Mouse (Mus musculus): ENCODE measurements at regions not wholly inside any gene's neighbourhood (a gene's known extent, or its start where the extent isn't known, plus 50 kb on each side); places are given as distances from the start of the nearest gene placed in this dataset.

DNA sequence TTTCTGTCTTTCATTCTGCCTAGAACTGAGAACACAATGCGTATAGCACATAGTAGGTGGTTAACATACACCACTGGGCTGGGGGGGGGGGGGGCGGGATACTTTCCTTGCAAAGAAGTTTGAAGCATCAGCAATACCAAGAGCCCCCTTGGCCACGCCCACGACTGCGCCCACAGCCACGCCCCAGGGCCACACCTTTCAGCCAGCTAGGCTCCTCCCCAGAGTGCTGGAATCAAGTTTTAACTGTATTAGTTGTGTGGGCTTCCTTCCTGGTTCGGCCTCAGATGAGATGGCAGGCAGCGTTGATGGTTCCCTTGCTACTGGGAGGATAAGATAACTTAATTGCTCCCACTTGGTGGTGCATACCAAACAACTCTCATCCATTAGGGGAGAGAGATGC lies 278.1 kb upstream of the Kcnab2 start:
- no peak overlapping the region for H3K9ac ChIP-seq
- H3K4me3 ChIP-seq, result no peak overlapping the region
- H3K9me3 ChIP-seq, result peaks cover 11% of the 10 kb centered on the region; the same call in 1 of the 2 replicates
- peak overlapping the region; percentile 87 for H3K27ac ChIP-seq (replicated peaks)
- ATAC-seq (ENCODE audit: low read depth), result no peak
- H3K4me1 ChIP-seq (replicated peaks), result peaks cover 15% of the 10 kb centered on the region
- 81% methylated on average over 8 of the region's 8 CpGs for WGBS
- no peak overlapping the region for H3K4me2 ChIP-seq
- H3K36me3 ChIP-seq, result no peaks in the 10 kb centered on the region
- no peaks in the 10 kb centered on the region for H3K27me3 ChIP-seq

DNA sequence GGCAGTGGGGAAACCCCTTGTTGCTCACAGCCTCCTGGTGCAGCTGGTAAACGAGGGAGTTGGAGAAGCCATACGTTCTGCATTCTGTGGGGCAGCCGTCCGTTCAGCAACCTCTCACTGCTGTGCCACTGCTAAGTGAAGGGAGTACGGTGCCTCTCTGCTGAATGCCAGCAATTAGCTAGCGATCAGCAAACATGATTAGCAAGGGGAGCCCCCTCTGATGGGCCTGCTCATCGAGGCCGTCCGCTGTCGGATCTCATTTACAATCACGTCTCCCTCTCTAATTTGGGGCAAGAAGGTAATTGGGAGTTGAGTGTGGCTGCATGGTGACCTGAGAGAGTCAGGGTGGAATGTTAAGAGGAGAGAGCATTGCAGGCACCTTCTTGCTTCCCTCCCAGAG lies 266.7 kb upstream of the Kcnab2 start:
- ATAC-seq (ENCODE audit: low read depth), result no peak
- H3K27me3 ChIP-seq, result no peaks in the 10 kb centered on the region
- H3K4me1 ChIP-seq (replicated peaks), result peaks cover 14% of the 10 kb centered on the region
- H3K4me3 ChIP-seq, result no peak overlapping the region
- no peaks in the 10 kb centered on the region for H3K9me3 ChIP-seq
- no peak overlapping the region for H3K9ac ChIP-seq
- no peaks in the 10 kb centered on the region for H3K36me3 ChIP-seq
- H3K4me2 ChIP-seq, result no peak overlapping the region
- WGBS, result 21% methylated on average over 11 of the region's 11 CpGs
- no peak overlapping the region; the same call in 1 of the 2 replicates for H3K27ac ChIP-seq (replicated peaks)

DNA sequence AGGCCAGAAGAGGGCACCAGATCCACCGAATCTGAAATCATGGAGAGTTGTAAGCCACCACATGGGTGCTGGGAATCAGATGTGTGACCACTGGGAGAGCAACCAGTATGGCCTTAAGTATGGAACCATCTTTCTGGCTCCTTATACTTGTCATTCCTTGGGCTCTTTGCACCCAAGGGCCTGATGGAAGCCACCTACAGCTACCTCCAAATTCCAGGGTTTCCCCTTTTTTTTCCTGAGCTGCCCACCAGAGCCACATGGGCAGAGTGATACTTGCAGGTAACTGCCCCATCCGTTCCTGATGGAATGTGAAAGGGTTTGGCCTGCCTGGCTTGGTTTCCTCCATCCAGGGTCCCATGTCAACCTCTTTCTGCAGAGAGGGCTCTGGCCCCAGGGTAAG lies 255.3 kb upstream of the Kcnab2 start:
- no peak overlapping the region for H3K4me3 ChIP-seq
- 98% methylated on average over 2 of the region's 2 CpGs for WGBS
- no peaks in the 10 kb centered on the region for H3K27me3 ChIP-seq
- no peak overlapping the region for H3K4me2 ChIP-seq
- H3K4me1 ChIP-seq (replicated peaks), result no peaks in the 10 kb centered on the region
- H3K27ac ChIP-seq (replicated peaks), result no peak overlapping the region
- no peaks in the 10 kb centered on the region for H3K36me3 ChIP-seq
- H3K9me3 ChIP-seq, result no peaks in the 10 kb centered on the region
- ATAC-seq (ENCODE audit: low read depth), result no peak
- no peak overlapping the region for H3K9ac ChIP-seq

DNA sequence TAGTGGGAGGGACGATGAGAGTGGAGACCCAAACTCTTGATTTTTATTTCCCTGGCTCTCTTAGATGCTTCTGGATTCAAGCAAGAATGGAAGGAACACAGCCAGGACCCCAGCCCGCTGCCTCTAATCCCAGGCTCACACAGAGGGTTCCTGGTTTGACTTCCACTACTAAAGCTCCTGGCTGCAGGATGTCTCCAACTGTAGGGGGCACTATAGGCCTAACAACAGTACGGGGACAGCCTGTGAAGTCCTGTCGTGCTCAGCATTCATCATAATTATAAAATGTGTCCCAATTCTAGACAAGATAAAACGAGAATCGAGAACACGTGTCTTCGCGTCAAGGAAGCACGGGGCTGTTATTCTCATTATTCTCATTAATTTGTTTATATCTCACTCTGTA lies 254.3 kb upstream of the Kcnab2 start:
- no peak for ATAC-seq (ENCODE audit: low read depth)
- Histone ChIP-seq H3K4me2 (no peak overlapping the region), H3K27me3 (no peaks in the 10 kb centered on the region)

DNA sequence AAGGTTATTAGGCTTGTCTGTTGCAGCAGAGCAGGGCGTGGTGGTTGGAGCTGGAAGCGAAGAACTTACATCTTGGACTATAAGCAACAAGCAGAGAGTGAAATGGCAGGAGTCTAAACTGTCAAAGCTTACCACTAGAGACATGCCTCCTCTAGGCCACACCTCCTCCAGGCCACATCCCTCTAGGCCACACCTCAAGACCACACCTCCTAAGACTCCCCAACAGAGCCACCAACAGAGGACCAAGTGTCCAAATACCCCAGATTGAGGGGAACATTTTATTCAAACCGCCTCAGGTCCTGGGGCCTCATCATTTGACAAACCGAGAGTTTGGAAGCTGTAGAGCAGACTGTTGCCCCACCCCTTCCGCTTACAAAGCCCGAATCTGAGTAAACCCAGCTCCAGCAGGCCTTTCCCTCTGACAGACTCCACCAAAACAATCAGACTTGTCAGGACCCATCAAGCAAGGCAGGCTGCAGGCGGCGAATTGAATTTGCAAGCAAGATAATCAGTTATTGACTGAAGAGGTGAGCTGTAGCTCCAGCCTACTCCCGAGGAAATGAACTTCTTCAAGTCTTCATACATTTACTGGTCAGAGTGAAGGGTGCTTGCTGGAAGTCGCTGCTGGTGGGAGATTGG lies 253.5 kb upstream of the Kcnab2 start:
- no peak overlapping the region for H3K27ac ChIP-seq (replicated peaks)
- no peak for ATAC-seq (ENCODE audit: low read depth)
- 71% methylated on average over 10 of the region's 10 CpGs for WGBS
- no peaks in the 10 kb centered on the region for H3K36me3 ChIP-seq
- H3K4me2 ChIP-seq, result no peak overlapping the region
- H3K9me3 ChIP-seq, result no peaks in the 10 kb centered on the region
- H3K4me3 ChIP-seq, result no peak overlapping the region
- no peak overlapping the region for H3K9ac ChIP-seq
- no peaks in the 10 kb centered on the region for H3K27me3 ChIP-seq
- peaks cover 2% of the 10 kb centered on the region for H3K4me1 ChIP-seq (replicated peaks)

More for the DNA sequence above, 254.3 kb upstream of the Kcnab2 start:
- Histone ChIP-seq H3K27ac (replicated peaks) (no peak overlapping the region), H3K9ac (no peak overlapping the region), H3K9me3 (no peaks in the 10 kb centered on the region), H3K36me3 (no peaks in the 10 kb centered on the region), H3K4me3 (no peak overlapping the region), H3K4me1 (replicated peaks) (no peaks in the 10 kb centered on the region)
- WGBS, result 59% methylated on average over 10 of the region's 10 CpGs

DNA sequence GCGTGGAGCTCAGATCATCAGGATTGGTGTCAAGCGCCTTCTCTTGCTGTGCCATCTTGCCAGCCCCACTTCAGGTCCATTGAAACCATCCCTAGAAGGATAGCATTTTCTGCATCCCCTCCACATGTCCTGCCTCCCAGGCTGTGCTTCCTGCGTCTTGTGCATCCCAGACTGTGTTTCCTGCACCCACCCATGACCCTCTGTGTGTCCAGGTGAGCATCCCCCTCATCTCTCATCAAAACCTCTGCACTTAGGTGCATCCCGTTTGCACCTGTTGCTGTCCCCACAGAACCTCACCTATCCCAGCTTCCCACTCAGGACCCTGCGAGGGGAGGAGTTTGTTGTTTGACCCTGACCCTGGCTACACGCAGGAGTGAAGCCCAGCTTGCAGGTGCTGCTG lies 251.8 kb upstream of the Kcnab2 start:
- no peak for ATAC-seq (ENCODE audit: low read depth)
- no peak overlapping the region for H3K27ac ChIP-seq (replicated peaks)
- 89% methylated on average over 6 of the region's 6 CpGs for WGBS

DNA sequence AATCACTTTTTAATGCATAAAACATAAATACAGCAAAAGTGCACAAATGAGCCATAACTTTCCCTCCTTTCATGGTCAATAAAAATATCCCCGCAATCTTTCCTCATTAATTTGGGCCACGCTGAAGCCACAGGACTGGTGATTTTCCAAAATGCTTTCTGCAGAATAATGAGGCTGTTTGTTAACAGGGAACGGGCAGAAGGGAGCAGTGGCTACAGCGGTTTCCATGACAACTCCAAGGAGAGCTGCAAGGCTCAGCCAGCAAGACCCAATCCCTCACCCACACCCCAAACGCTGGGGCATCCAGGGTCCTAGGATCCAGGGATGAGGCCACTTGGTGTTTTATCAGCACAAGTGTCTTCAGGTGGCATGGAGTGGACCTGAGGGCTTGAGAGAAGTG lies 248.2 kb upstream of the Kcnab2 start:
- ATAC-seq (ENCODE audit: low read depth), result peak; percentile 54; the same call in 1 of the 2 replicates
- no peaks in the 10 kb centered on the region for H3K9me3 ChIP-seq
- H3K4me2 ChIP-seq, result no peak overlapping the region
- no peak overlapping the region; the same call in 1 of the 2 replicates for H3K27ac ChIP-seq (replicated peaks)
- no peak overlapping the region for H3K4me3 ChIP-seq
- 18% methylated on average over 5 of the region's 5 CpGs for WGBS
- H3K9ac ChIP-seq, result no peak overlapping the region
- H3K27me3 ChIP-seq, result peaks cover 9% of the 10 kb centered on the region; the same call in 1 of the 2 replicates
- no peaks in the 10 kb centered on the region for H3K36me3 ChIP-seq
- H3K4me1 ChIP-seq (replicated peaks), result peaks cover 25% of the 10 kb centered on the region

More for the DNA sequence above, 251.8 kb upstream of the Kcnab2 start:
- Histone ChIP-seq H3K4me3 (no peak overlapping the region), H3K4me2 (no peak overlapping the region), H3K27me3 (no peaks in the 10 kb centered on the region), H3K9me3 (no peaks in the 10 kb centered on the region), H3K4me1 (replicated peaks) (peaks cover 20% of the 10 kb centered on the region), H3K9ac (no peak overlapping the region), H3K36me3 (no peaks in the 10 kb centered on the region)

DNA sequence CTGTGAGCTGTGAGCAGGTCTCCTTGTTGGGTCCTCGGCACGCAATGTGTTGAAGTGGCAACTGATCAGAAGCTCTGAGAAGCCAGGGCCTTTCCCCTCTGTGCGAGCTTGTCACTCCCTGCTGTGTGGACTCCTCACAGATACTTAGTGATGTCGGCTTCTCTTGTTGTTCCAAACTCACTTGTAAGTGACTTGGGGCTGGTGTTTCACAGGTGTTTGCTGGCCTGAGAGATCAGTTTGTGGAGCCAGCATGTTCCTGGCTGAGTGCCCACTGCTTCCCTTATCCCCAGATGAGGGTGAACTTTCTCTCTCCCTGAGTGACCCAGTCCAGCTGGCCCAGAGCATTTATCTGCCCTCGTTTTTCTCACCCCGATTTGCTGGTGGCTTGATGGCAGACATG lies 247.8 kb upstream of the Kcnab2 start:
- no peak overlapping the region for H3K9ac ChIP-seq
- H3K27ac ChIP-seq (replicated peaks), result no peak overlapping the region; the same call in 1 of the 2 replicates
- ATAC-seq (ENCODE audit: low read depth), result no peak
- H3K36me3 ChIP-seq, result no peaks in the 10 kb centered on the region
- no peak overlapping the region for H3K4me2 ChIP-seq
- no peaks in the 10 kb centered on the region for H3K9me3 ChIP-seq
- H3K4me1 ChIP-seq (replicated peaks), result peaks cover 25% of the 10 kb centered on the region
- WGBS, result 45% methylated on average over 6 of the region's 6 CpGs
- no peak overlapping the region for H3K4me3 ChIP-seq
- H3K27me3 ChIP-seq, result peaks cover 9% of the 10 kb centered on the region; the same call in 1 of the 2 replicates

DNA sequence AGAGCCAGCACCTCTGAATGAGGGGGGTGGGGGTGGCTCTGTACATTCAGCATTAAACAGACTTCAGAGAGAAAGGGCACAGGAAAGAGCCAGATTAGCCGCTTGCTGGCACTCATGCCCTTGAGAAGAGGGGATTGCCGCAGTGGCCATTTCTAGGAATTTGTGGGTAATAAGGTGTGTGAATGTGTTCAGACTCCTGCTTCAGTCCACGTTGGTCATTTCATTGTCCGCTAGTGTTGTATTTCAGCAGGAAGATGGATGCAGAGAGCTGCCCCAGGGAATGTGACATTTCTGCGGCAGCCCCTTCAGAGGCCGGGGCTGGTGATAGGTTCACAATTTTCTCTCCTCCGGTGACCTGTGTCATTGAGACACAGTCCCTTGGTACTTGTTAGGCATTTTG lies 247.1 kb upstream of the Kcnab2 start:
- Histone ChIP-seq H3K27ac (replicated peaks) (no peak overlapping the region), H3K4me1 (replicated peaks) (peaks cover 27% of the 10 kb centered on the region), H3K4me3 (no peak overlapping the region), H3K9me3 (no peaks in the 10 kb centered on the region), H3K36me3 (no peaks in the 10 kb centered on the region), H3K27me3 (peaks cover 9% of the 10 kb centered on the region; the same call in 1 of the 2 replicates), H3K4me2 (no peak overlapping the region), H3K9ac (no peak overlapping the region)
- no peak for ATAC-seq (ENCODE audit: low read depth)
- 69% methylated on average over 7 of the region's 7 CpGs for WGBS

DNA sequence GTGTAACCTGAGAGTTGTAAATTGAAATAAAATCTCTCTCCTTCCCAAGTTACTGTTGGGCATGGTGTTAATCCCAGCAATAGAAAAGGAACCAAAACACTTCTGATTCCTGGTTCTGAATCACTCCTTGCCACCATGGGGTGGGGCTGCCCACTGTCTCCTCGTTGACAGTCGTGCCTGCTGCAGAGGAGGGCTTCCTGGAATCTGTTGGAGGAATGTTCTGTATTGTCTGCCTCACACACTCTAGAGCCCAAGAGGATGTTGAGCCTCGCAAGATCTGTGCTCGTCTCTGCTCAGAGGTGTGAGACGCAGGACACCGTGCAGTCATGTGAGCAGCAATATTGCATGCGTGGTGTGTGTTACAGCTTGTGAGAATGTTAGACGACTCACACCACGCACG lies 246.4 kb upstream of the Kcnab2 start:
- Histone ChIP-seq H3K4me2 (no peak overlapping the region), H3K27me3 (peaks cover 9% of the 10 kb centered on the region; the same call in 1 of the 2 replicates), H3K9ac (no peak overlapping the region), H3K27ac (replicated peaks) (no peak overlapping the region), H3K4me3 (no peak overlapping the region), H3K4me1 (replicated peaks) (peaks cover 34% of the 10 kb centered on the region), H3K36me3 (no peaks in the 10 kb centered on the region), H3K9me3 (no peaks in the 10 kb centered on the region)
- ATAC-seq (ENCODE audit: low read depth), result no peak
- 76% methylated on average over 10 of the region's 10 CpGs for WGBS

DNA sequence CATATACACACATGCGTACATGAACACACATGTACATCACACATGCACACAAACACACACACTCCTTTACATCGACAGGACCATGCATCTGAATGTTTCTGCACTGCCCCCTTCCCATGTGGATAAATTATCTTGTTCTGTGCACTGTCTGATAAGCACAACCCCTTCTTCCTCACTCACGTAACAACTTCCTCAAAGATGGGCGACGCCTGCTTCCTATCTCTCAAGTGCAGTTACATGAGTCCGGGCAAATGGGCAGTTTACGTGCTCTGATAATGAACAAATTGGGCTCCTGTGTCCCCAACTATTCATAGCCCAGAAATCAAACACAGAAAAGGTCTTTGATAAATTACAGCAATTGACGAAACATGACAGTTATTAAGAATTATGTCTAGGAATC lies 242.9 kb upstream of the Kcnab2 start:
- Histone ChIP-seq H3K9me3 (no peaks in the 10 kb centered on the region), H3K9ac (no peak overlapping the region), H3K4me2 (no peak overlapping the region), H3K4me1 (replicated peaks) (peaks cover 26% of the 10 kb centered on the region), H3K27me3 (peaks cover 9% of the 10 kb centered on the region; the same call in 1 of the 2 replicates), H3K36me3 (no peaks in the 10 kb centered on the region), H3K4me3 (no peak overlapping the region), H3K27ac (replicated peaks) (no peak overlapping the region)
- no peak for ATAC-seq (ENCODE audit: low read depth)
- WGBS, result 87% methylated on average over 8 of the region's 8 CpGs

DNA sequence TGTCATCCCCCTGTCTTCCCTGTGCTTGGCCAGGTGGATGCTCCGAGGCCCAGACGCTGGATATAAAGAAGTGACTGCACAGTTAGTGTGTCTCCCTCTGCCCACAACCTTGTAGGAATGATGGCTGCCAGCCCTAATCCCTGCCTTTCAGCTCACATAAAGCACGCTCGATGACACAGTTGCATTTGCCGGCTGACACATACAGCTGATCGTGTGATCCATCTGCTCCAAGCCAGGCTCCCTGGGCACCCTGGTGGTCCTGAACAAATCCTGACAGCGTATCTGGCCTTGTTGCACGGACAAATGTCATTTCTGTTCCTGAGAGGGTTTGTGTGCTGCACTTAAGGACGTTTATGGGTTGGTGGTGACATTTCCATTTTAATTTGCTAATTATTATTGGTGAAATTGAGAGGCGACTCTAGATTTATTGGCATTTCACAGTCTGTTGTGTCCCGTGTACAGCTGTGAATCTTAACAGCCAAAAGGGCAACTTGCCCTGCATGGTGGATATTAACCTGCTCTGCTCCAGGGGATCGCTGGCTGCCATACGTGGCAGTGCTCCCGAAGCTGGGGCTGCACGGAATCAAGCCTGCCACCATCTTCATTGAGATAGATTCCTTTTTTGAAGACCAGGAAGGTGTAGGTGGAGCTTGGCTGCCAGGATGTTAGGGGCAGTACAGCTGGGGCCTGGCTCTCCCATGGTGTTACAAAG lies 241.9 kb upstream of the Kcnab2 start:
- no peak for ATAC-seq (ENCODE audit: low read depth)
- H3K27ac ChIP-seq (replicated peaks), result peak overlapping the region; percentile 68
- no peaks in the 10 kb centered on the region for H3K9me3 ChIP-seq

More for the DNA sequence above, 241.9 kb upstream of the Kcnab2 start:
- H3K4me1 ChIP-seq (replicated peaks), result peaks cover 17% of the 10 kb centered on the region
- no peak overlapping the region for H3K9ac ChIP-seq
- peaks cover 9% of the 10 kb centered on the region; the same call in 1 of the 2 replicates for H3K27me3 ChIP-seq
- no peak overlapping the region for H3K4me3 ChIP-seq
- H3K36me3 ChIP-seq, result no peaks in the 10 kb centered on the region
- 49% methylated on average over 15 of the region's 15 CpGs for WGBS
- no peak overlapping the region for H3K4me2 ChIP-seq

All from neural tube, embryonic 13.5 days (tissue).